Mouse (Mus musculus) lung, postnatal 0 days (tissue): ENCODE measurements around the gene Hist1h3g.

Experiments
- CTCF ChIP-seq: IDR thresholded peaks from 2 replicates; pipeline ENCODE4 v1.5.1; 2016; ENCODE audit warnings: antibody characterized with exemption, mild to moderate bottlenecking
- EP300 ChIP-seq: IDR thresholded peaks from 2 replicates; pipeline ENCODE4 v1.6.1; 2016; ENCODE audit warnings: antibody characterized with exemption, mild to moderate bottlenecking, control low read depth

GRCm38 (mm10) chr13:23552962-23553361 lies 17.7 kb downstream of the Hist1h3g start, which contains the start of gene Hist1h1d:
- no peak for TF ChIP-seq CTCF
- no peak for TF ChIP-seq EP300
